Mouse (Mus musculus) MEL (cell line): ENCODE results near the gene Mecp2.

Experiments used
- CTCF ChIP-seq, 3 experiments: IDR thresholded peaks in 2 of 3; conservative IDR thresholded peaks in 1 of 3; 2 replicates each; pipeline ENCODE4 v1.5.1; 2011 to 2012; ENCODE audit warnings: low read length in 3 of 3, low read depth in 2 of 3, mild to moderate bottlenecking in 2 of 3, improper control_type of control experiment in 1 of 3, inconsistent platforms in 1 of 3, mixed read lengths in 1 of 3, moderate library complexity in 1 of 3; ENCODE audit not compliant: control insufficient read depth in 1 of 3, insufficient read depth in 1 of 3, poor library complexity in 1 of 3, severe bottlenecking in 1 of 3
- E2F4 ChIP-seq: IDR thresholded peaks from 2 replicates; pipeline ENCODE4 v1.6.1; 2011; ENCODE audit warnings: low read depth, low read length, improper control_type of control experiment, borderline replicate concordance
- EP300 ChIP-seq, 2 experiments: IDR thresholded peaks; 2 replicates each; pipeline ENCODE4 v1.6.1; 2011; ENCODE audit warnings: improper control_type of control experiment in 2 of 2, low read length in 2 of 2, low read depth in 1 of 2, mild to moderate bottlenecking in 1 of 2
- GATA1 ChIP-seq: IDR thresholded peaks from 2 replicates; pipeline ENCODE4 v1.6.1; 2011; ENCODE audit warnings: low read depth, low read length, improper control_type of control experiment
- JUND ChIP-seq: IDR thresholded peaks from 2 replicates; pipeline ENCODE4 v1.6.1; 2011; ENCODE audit warnings: low read depth, mild to moderate bottlenecking, improper control_type of control experiment, low read length
- NRF1 ChIP-seq: IDR thresholded peaks from 2 replicates; pipeline ENCODE4 v1.6.1; 2014; ENCODE audit warnings: low read depth, mild to moderate bottlenecking, inconsistent platforms, low read length, improper control_type of control experiment, moderate library complexity; ENCODE audit not compliant: poor library complexity, insufficient read depth, severe bottlenecking
- POLR2A ChIP-seq, 2 experiments: IDR thresholded peaks; 2 replicates each; pipeline ENCODE4 v1.6.1; 2011 to 2012; ENCODE audit warnings: low read length in 2 of 2, mild to moderate bottlenecking in 2 of 2, control low read depth in 1 of 2, improper control_type of control experiment in 1 of 2, low read depth in 1 of 2, moderate library complexity in 1 of 2; ENCODE audit not compliant: control insufficient read depth in 1 of 2, insufficient read depth in 1 of 2, poor library complexity in 1 of 2
- POLR2AphosphoS5 ChIP-seq: IDR thresholded peaks from 2 replicates; pipeline ENCODE4 v1.6.1; 2012; ENCODE audit warnings: low read depth, borderline replicate concordance, mild to moderate bottlenecking, inconsistent platforms, low read length, moderate library complexity, mixed read lengths
- RAD21 ChIP-seq: IDR thresholded peaks from 2 replicates; pipeline ENCODE4 v1.6.1; 2011; ENCODE audit warnings: mild to moderate bottlenecking, low read depth, low read length, improper control_type of control experiment
- ZNF384 ChIP-seq: IDR thresholded peaks from 2 replicates; pipeline ENCODE4 v1.6.1; 2012; ENCODE audit warnings: low read depth, mild to moderate bottlenecking, inconsistent platforms, low read length, improper control_type of control experiment

GRCm38 (mm10) chrX:74105916-74106315 is 29.2 kb downstream of the Mecp2 start:
- no peak for TF ChIP-seq ZNF384
- TF ChIP-seq POLR2A (IDR thresholded peaks at IDR 0.05; ENCODE audit: control insufficient read depth in 1 of 2, insufficient read depth in 1 of 2, low read depth in 1 of 2, low read length in 2 of 2, poor library complexity in 1 of 2) = no peak
- no peak for TF ChIP-seq EP300 (IDR thresholded peaks at IDR 0.05; ENCODE audit: low read depth in 1 of 2, low read length in 2 of 2)
- TF ChIP-seq E2F4 = no peak
- TF ChIP-seq CTCF (IDR thresholded peaks at IDR 0.05 in 2 of 3, conservative IDR thresholded peaks at IDR 0.05 in 1 of 3; ENCODE audit: control insufficient read depth in 1 of 3, insufficient read depth in 1 of 3, low read depth in 2 of 3, low read length in 3 of 3, poor library complexity in 1 of 3, severe bottlenecking in 1 of 3) = no peak
- TF ChIP-seq POLR2AphosphoS5 = no peak
- TF ChIP-seq GATA1 = no peak
- no peak for TF ChIP-seq JUND
- no peak for TF ChIP-seq RAD21
- TF ChIP-seq NRF1 = no peak
